Mouse (Mus musculus): Measurements from ENCODE around the gene Hdac5. TPM values are rescaled to one million over a fixed set of nuclear protein-coding genes. Genes with fewer than 3 reads are reported as not detected.

Gene Hdac5
- total and polyA plus RNA-seq, 3 experiments: 9.1 to 29.3 TPM; not detected in 1

GRCm38 (mm10) chr11:102241246-102241645, 11.3 kb upstream of the Hdac5 start:
- no peaks in the 10 kb centered on the region for H3K9me3 ChIP-seq (replicated peaks; ENCODE audit: insufficient read depth, low read length)
- H3K9ac ChIP-seq (ENCODE audit: control insufficient read depth, low read depth, low read length, poor library complexity, severe bottlenecking): no peak overlapping the region
- H3K27ac ChIP-seq (ENCODE audit: control insufficient read depth, low read depth, low read length): no peak overlapping the region
- peaks cover 0 to 13% of the 10 kb centered on the region in 2 experiments; a peak in 2 of 4 replicates for H3K36me3 ChIP-seq (ENCODE audit: control insufficient read depth in 1 of 2, insufficient read depth in 2 of 2, low read length in 2 of 2)
- peaks cover 0 to 18% of the 10 kb centered on the region in 2 experiments for H3K4me1 ChIP-seq (ENCODE audit: control insufficient read depth in 1 of 2, insufficient read depth in 2 of 2, low read length in 2 of 2)
- H3K79me2 ChIP-seq (ENCODE audit: control insufficient read depth, insufficient read depth, low read length, poor library complexity): no peaks in the 10 kb centered on the region
- TF ChIP-seq MXI1 (IDR thresholded peaks at IDR 0.05; ENCODE audit: low read depth, low read length) (no peak), BHLHE40 (IDR thresholded peaks at IDR 0.05; ENCODE audit: borderline replicate concordance, low read depth, low read length) (no peak), ZKSCAN1 (IDR thresholded peaks at IDR 0.05; ENCODE audit: low read depth, low read length) (no peak), HCFC1 (IDR thresholded peaks at IDR 0.05; ENCODE audit: low read depth, low read length) (no peak), ZNF384 (IDR thresholded peaks at IDR 0.05; ENCODE audit: low read depth, low read length) (no peak), KAT2A (conservative IDR thresholded peaks at IDR 0.05; ENCODE audit: low read depth, low read length) (no peak), ELF1 (IDR thresholded peaks at IDR 0.05; ENCODE audit: low read depth, low read length) (no peak), POLR2A (IDR thresholded peaks at IDR 0.05; ENCODE audit: control insufficient read depth in 1 of 2, insufficient read depth in 1 of 2, low read depth in 1 of 2, low read length in 2 of 2, poor library complexity in 1 of 2) (no peak), UBTF (IDR thresholded peaks at IDR 0.05; ENCODE audit: borderline replicate concordance, insufficient read depth, low read depth, low read length) (no peak), MEF2A (IDR thresholded peaks at IDR 0.05; ENCODE audit: extremely low read depth, insufficient replicate concordance, low read depth, low read length, poor library complexity, severe bottlenecking) (no peak), RAD21 (IDR thresholded peaks at IDR 0.05; ENCODE audit: low read depth, low read length) (no peak), CHD2 (IDR thresholded peaks at IDR 0.05; ENCODE audit: low read length) (no peak), NELFE (IDR thresholded peaks at IDR 0.05; ENCODE audit: low read depth, low read length) (no peak)
- H3K27me3 ChIP-seq (ENCODE audit: control insufficient read depth in 1 of 2, insufficient read depth in 2 of 2, low read length in 2 of 2): no peaks in the 10 kb centered on the region
- DNase-seq (ENCODE audit: low read depth, low spot score): no peak
- no peak overlapping the region for H3K4me3 ChIP-seq (ENCODE audit: control insufficient read depth in 1 of 2, insufficient read depth in 1 of 2, low read depth in 2 of 2, low read length in 2 of 2)

GRCm38 (mm10) chr11:102240636-102241035, 10.7 kb upstream of the Hdac5 start:
- H3K27me3 ChIP-seq (ENCODE audit: control insufficient read depth in 1 of 2, insufficient read depth in 2 of 2, low read length in 2 of 2): no peaks in the 10 kb centered on the region
- H3K4me3 ChIP-seq (ENCODE audit: control insufficient read depth in 1 of 2, insufficient read depth in 1 of 2, low read depth in 2 of 2, low read length in 2 of 2): no peak overlapping the region
- H3K4me1 ChIP-seq (ENCODE audit: control insufficient read depth in 1 of 2, insufficient read depth in 2 of 2, low read length in 2 of 2): peaks cover 3 to 19% of the 10 kb centered on the region in 2 experiments

More at GRCm38 (mm10) chr11:102240636-102241035, 10.7 kb upstream of the Hdac5 start:
- peaks cover 0 to 12% of the 10 kb centered on the region in 2 experiments; a peak in 2 of 4 replicates for H3K36me3 ChIP-seq (ENCODE audit: control insufficient read depth in 1 of 2, insufficient read depth in 2 of 2, low read length in 2 of 2)
- H3K9me3 ChIP-seq (replicated peaks; ENCODE audit: insufficient read depth, low read length): no peaks in the 10 kb centered on the region
- DNase-seq (ENCODE audit: low read depth, low spot score): no peak
- H3K27ac ChIP-seq (ENCODE audit: control insufficient read depth, low read depth, low read length): no peak overlapping the region
- TF ChIP-seq KAT2A (conservative IDR thresholded peaks at IDR 0.05; ENCODE audit: low read depth, low read length) (no peak), MAZ (IDR thresholded peaks at IDR 0.05; ENCODE audit: low read depth, low read length) (no peak), POLR2AphosphoS5 (IDR thresholded peaks at IDR 0.05; ENCODE audit: borderline replicate concordance, low read depth, low read length) (no peak), ZC3H11A (IDR thresholded peaks at IDR 0.05; ENCODE audit: low read depth, low read length) (no peak), BHLHE40 (IDR thresholded peaks at IDR 0.05; ENCODE audit: borderline replicate concordance, low read depth, low read length) (no peak), GABPA (IDR thresholded peaks at IDR 0.05; ENCODE audit: low read depth, low read length) (no peak), RCOR1 (IDR thresholded peaks at IDR 0.05; ENCODE audit: low read depth, low read length) (no peak), SMC3 (IDR thresholded peaks at IDR 0.05; ENCODE audit: low read depth, low read length) (no peak), MYC (IDR thresholded peaks at IDR 0.05; ENCODE audit: low read depth, low read length) (no peak), EP300 (IDR thresholded peaks at IDR 0.05; ENCODE audit: low read depth in 1 of 2, low read length in 2 of 2) (no peak), SIN3A (IDR thresholded peaks at IDR 0.05; ENCODE audit: low read length) (no peak), E2F4 (IDR thresholded peaks at IDR 0.05; ENCODE audit: borderline replicate concordance, low read depth, low read length) (no peak), TCF12 (IDR thresholded peaks at IDR 0.05; ENCODE audit: low read depth, low read length) (no peak), POLR2AphosphoS2 (IDR thresholded peaks at IDR 0.05; ENCODE audit: low read length) (no peak), POLR2A (IDR thresholded peaks at IDR 0.05; ENCODE audit: control insufficient read depth in 1 of 2, insufficient read depth in 1 of 2, low read depth in 1 of 2, low read length in 2 of 2, poor library complexity in 1 of 2) (no peak), ELF1 (IDR thresholded peaks at IDR 0.05; ENCODE audit: low read depth, low read length) (no peak), GATA1 (IDR thresholded peaks at IDR 0.05; ENCODE audit: low read depth, low read length) (no peak), CTCF (IDR thresholded peaks at IDR 0.05 in 2 of 3, conservative IDR thresholded peaks at IDR 0.05 in 1 of 3; ENCODE audit: control insufficient read depth in 1 of 3, insufficient read depth in 1 of 3, low read depth in 2 of 3, low read length in 3 of 3, poor library complexity in 1 of 3, severe bottlenecking in 1 of 3) (no peak)
- no peak overlapping the region for H3K9ac ChIP-seq (ENCODE audit: control insufficient read depth, low read depth, low read length, poor library complexity, severe bottlenecking)
- no peaks in the 10 kb centered on the region for H3K79me2 ChIP-seq (ENCODE audit: control insufficient read depth, insufficient read depth, low read length, poor library complexity)
